Mouse (Mus musculus) cerebellum, adult 11 months (tissue): ENCODE measurements around the gene Gm45062.
"Not testable (repeated sequence)": the region's sequence is repeated elsewhere in the genome, so short reads cannot be mapped to it uniquely, and the experiment has no call there.

Experiments used
- DNase-seq: peaks from one replicate; pipeline ENCODE4 v3.0.0; 2022

The Gm45062 gene

DNA sequence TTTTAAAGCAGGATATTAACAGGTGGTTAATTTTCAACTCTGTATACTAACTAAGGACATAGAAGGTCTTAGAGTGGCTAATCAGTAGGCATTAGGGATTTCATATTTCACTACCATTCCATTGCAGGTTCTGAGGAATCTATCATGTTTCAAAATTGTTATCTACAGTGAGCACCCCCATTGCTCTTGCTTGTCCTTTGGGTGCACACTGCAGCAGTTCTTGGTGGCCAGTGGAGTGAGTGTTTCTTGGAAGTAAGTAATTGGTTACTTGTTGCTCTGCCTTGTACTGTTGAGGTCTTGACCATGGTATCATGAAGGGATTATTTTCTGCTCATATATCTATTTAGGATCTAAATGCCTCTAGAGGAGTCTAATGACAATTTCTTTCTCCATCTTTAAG is 57.0 kb downstream of the Gm45062 start:
- no peak for DNase-seq

GRCm38 (mm10) chr6:8319591-8319990 is 60.3 kb downstream of the Gm45062 start:
- no peak for DNase-seq

DNA sequence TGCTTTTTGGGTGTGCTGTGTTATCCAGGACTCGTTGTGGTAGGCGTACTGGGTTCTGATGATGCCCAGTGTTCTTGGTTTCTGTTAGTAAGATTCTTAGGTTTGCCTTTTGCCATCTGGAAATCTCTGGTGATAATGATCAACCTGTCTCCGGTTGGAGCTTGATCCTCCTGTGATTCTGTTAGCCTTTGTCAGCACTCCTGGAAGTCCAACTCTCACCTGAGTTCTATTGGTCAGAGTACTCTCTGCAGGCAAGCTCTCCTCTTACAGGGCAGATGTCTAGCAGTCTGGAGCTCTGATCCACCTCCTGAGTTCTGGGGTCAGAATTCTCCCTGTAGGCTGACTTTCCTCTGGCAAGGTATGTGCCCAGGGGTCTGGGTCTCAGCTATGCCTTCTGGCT is 72.2 kb downstream of the Gm45062 start:
- DNase-seq = not testable (repeated sequence)

- no peak for DNase-seq
These were observed 74.1 kb downstream of the Gm45062 start for GRCm38 (mm10) chr6:8333380-8333779.

- DNase-seq = no peak
These were observed 77.5 kb downstream of the Gm45062 start for GRCm38 (mm10) chr6:8336487-8337390.

DNA sequence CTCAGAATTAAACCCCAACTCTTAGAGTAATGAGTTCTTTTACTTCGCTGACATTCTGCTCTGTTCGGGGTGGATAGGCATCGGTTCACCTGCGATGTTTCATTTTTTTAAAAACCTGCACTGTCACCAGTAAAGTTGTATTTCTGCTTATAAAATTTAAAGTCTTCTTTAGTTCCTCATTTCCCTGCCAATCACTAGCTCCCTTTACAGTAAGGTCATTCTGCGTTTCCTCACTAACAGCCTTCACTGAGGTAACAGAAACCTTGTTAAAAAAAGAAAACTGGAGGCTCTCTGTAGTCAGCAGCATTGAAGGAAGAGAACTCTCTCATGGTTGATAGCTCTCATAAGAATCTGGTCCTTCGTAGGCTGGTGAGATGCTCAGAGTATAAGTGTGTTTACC is 80.2 kb downstream of the Gm45062 start:
- no peak for DNase-seq

- DNase-seq = no peak
These were observed 84.0 kb downstream of the Gm45062 start for GRCm38 (mm10) chr6:8343271-8343670.

DNA sequence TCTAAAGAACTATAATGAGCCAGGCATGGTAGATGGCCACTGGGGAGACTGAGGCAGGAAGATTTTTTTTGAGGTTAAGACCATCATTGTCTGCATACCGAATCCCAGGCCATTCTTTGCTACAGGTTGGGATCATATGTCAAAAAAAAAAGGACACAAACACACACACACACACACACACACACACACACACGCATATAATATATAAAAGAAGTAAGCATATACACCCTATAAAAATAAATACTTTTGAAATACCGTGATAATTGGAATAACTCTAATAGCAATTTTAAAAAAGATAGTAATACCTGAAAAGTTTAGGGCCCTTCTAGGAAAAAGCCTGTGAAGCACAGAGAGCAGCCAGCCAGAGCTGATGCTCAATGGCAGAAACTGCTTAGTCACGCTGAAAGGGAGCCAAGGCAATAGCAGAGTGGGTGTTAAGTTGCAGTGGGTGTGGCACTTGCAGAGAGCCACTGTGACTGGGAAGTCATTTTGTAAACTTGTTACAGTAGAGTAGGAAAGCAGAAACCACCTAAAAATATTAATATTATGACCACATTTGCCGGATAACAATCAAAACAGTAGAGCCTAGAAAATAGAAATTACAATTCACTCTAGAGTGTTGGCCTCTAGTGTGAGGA is 86.1 kb downstream of the Gm45062 start:
- DNase-seq = no peak

DNA sequence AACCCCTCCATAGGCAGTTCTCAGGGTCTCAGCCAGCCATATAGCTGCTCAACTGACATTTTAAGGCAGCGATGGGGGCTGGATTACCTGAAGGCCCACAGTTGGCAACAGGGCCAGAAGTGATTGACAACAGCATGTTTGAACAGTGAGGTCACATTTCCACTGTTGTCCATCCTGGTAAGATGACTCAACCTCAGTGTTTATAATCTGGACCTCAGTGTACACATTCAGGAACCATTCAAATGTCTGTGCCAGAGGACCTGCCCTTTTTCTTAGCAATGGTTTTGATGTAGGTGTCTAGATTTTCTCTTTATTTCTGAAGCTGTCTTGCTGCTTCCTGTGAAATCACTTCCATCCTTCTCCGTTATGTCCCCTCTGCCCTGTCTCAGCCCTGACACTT is 87.9 kb downstream of the Gm45062 start:
- no peak for DNase-seq

GRCm38 (mm10) chr6:8348344-8348743 is 89.1 kb downstream of the Gm45062 start:
- DNase-seq = no peak

DNA sequence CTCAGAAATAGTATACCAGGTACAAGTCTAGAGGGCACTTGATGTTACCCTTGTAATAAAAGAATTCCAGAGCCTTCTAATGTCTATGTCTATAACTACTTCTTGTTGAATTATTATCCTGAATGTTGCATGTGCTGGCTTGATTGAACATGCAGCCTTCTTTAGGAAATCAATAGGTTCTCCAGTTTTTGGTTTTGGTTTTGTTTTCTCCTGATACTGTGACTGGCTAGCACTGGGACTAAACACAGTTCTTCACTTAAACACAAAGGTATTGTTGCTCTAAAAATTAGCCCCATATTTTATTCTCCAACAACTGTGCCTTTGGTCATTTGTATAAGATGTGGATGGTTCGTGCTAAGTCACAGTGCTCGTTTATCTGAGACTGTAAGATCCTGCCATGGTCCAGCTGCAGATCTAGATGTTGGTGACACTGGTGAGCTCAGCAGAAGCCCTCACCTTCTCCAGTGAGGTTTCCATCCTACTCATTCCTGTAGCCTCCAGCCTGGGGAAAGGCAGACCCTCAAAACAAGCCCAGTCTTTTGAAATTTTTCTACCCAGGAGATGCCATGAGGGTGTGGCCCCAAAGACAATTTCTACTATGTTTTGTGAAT is 89.9 kb downstream of the Gm45062 start:
- no peak for DNase-seq

DNA sequence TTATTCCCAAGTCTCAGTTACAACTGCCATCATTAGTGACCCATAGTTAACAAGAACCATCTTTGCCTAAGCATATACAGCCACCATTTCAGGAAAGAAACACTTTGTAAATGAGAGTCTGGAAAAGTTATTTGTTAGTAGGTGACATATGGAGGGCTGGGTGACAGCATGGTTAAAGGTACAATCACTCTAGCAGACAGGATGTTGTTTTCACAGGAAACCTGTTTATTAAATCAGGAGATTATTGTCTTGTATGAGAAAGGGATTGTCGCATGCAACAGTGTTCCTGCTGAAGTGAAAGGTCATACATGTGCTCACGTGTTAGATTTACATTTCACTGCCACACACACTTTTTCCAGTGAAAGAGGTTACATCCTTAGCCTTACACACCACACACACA is 92.3 kb downstream of the Gm45062 start:
- no peak for DNase-seq

GRCm38 (mm10) chr6:8352533-8353168 is 93.4 kb downstream of the Gm45062 start:
- no peak for DNase-seq

- DNase-seq = no peak
These were observed 94.2 kb downstream of the Gm45062 start for GRCm38 (mm10) chr6:8353461-8353860.

DNA sequence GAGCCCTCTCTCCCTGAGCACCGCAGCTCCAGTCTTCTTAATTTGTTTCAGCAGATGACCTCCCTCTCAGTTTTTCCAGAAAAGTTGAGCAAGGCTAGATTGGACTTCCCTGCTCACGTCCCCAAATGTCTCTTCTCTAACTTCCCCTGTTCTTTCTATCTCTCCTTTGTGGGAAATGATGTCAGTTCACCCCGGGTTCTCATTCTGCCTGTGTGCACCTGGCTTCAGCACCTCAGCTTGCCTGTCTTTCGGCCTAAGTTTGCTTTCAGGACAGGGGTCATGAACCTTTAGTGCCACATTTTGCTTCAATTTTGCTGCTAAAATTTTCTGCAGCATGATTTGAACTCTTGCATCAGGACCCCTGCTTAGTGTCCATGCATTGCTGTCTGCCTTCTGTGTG is 95.6 kb downstream of the Gm45062 start:
- DNase-seq = no peak

GRCm38 (mm10) chr6:8358232-8358631 is 99.0 kb downstream of the Gm45062 start:
- DNase-seq = no peak

DNA sequence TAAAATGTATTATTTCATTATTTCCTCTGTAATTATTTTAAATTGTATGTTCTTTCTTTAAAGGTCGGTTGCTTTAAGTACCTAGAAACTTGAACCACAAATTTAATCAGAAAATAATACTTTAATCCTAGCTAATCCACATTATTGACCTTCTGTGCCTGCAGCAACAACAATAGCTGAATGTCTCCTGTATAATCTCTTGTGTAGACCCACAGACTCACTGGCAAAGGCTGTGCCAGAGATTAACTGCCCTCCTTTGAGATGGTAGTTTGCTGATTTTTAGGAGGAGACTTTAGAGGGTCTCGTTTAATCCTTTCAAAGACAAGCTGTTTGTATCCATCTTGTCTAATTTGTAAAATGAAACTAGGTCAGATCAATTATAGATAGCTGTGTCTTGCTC is 99.5 kb downstream of the Gm45062 start:
- no peak for DNase-seq

GRCm38 (mm10) chr6:8360805-8361204 is 101.6 kb downstream of the Gm45062 start:
- DNase-seq = no peak

- no peak for DNase-seq
These were observed 104.9 kb downstream of the Gm45062 start for GRCm38 (mm10) chr6:8364033-8364756.

- no peak for DNase-seq
These were observed 105.5 kb downstream of the Gm45062 start for GRCm38 (mm10) chr6:8364757-8365150.

GRCm38 (mm10) chr6:8367675-8368074 is 108.4 kb downstream of the Gm45062 start:
- DNase-seq = no peak

GRCm38 (mm10) chr6:8368198-8368864 is 109.1 kb downstream of the Gm45062 start:
- no peak for DNase-seq
